Mouse (Mus musculus) cerebral cortex, adult 2 months (tissue): Measurements from ENCODE around the gene Paf1.

Experiments used
- WGBS: fragments of 180-500 bp; shearing (Covaris S2); methylation state at CpG from one replicate; pipeline ENCODE4 v1.1.7; 2018; 5-methylcytosine and 5-hydroxymethylcytosine counted together

Paf1 gene

DNA sequence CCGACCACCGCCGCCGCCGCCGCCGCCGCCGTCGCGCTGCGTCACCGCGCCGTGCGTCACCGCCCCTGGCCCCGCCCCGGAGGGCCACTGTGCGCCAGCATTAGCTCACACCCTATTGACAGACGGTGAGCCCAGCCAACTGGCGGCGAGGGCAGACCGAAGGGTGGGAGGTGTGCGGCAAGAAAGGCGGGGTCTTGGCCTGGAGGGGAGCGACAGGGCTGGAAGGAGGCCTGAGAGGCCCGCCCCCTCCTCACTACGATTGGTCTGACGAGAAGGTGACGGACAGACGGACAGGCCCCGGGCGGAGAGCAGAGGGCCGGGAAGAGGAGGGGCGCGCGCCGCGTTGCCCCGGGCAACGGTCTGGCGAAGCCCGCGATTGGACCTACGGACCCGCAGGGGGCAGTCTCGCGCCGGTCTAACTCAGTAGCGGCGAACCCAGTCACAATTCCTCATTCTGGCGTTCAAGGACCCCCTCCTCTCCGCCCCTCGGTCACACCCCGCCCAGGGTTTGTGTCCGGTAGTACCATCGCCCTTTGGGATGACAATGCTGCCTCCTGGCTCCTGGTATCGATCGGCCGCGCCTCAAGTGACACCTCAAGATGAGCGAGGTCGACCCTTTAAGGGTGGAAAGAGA is 43.6 kb downstream of the Paf1 start:
- under 1% methylated on average over 61 of the region's 64 CpGs for WGBS

DNA sequence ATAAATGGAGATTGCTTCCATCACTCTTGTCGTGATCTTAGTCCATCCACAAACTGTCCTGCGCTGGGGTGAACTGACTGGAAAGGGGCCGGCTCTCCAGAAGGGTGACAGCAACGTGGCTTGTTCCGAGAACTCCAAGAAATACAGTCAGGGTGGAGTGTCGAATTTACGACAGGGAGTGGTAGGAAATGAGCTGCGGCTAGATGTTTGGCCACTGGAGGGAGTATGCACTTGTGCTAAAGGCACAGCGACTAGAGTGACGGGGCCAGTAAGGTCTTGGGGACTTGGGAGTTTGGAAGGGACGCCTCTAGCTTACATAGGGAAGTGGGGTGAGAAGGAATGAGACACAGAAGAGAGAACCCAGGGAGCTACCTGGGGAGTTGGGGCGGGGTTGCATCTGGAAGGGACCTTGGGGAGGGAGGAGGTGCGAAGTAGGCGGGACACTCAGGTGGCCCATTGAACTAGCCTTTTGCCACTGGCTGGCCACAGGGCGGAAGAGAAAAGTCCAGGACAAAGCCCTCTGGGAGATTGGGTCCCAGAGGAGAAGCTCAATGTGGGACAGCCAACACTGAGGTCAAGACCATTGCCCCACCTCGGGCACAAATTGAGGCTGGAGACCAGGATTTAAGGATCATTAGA is 44.3 kb downstream of the Paf1 start, which contains the start of gene Gmfg:
Gene Gmfg, plus strand, starts transcription at position 516 of the 639 bp plus-strand sequence.
- 3% methylated on average over 16 of the region's 16 CpGs for WGBS

DNA sequence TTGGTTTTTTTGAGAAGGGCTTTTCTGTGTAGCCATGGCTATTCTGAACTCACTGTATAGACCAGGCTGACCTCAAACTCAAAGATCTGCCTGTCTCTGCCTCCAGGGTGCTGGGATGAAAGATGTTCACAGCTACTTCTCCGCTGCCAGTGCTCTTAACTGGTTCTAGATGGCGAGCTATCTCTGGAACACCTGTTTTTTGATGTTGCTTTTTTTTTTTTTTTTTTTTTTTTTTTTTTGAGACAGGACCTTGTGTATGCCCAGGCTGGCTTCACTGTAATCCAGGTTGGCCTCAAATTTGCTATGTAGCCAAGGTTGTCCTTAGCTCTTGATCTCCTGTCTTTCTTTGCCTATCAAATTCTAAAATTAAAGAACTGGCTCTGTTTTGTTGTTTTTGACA is 46.0 kb downstream of the Paf1 start:
- 94% methylated on average over 2 of the region's 2 CpGs for WGBS

DNA sequence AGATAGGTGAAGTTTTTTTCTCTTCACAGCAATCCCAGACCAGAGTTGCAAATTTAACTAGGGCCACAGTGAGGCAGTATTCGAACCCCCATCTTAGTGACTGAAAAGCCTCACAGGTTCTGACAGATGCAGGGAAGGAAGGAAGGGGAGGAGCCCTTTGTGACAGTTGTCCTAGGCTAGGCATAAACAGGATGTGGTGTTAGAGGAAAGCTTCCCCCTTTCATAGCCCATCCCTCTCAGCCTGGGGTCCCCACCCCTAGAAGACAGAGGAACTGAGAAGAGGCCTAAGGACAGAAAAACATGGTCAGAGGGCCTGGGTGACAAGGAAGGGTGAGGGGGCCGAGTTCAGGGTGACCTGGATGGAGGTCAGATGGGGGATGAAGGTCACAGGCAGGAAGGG is 48.0 kb downstream of the Paf1 start:
- 57% methylated on average over 2 of the region's 2 CpGs for WGBS

DNA sequence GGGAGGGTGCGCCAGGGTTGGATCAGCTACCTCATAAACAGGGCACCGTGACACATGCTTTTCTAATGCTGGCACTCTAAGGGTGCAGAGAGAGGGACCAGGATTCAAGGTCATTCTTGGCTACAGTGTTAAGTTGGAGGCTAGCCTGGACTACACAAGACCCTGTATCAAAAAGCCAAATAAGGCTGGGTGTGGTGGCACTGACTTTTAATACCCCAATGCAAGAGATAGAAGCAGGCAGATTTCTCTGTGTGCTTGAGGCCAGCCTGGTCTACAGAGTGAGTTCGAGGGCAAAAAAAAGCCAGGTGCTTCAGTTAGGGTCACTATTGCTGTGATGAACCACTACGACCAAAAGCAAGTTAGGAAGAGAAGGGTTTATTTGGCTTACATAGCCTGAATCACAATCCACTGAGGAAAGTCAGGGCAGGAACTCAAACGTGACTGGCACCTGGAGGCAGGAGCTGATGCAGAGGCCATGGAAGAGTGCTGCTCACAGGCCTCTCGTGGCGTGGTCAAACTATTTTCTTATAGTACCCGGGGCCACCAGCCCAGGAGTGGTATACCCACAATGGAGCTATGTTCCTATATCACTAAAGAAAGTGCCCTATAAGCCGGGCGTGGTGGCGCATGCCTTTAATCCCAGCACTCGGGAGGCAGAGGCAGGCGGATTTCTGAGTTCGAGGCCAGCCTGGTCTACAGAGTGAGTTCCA is 49.2 kb downstream of the Paf1 start:
- 95% methylated on average over 14 of the region's 14 CpGs for WGBS

DNA sequence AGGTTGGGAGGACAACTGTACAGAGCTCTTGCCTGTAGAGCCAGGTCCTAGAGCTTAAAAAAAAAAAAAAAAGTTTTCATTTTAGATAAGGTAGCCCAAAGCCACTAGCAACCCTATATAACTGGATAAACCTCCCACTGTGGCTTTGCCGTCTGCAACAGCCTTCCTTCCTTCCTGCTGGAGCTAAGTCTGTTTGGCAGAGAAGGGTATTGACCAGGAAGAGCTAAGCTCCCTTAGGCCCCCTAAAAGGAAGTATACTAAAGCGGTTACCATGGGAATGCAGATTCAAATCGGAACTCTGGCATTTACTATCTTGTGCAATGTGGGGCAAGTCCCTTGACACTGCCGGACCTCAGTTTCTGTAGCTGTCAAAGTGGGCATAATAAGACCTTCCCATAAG is 49.9 kb downstream of the Paf1 start:
- WGBS, result 46% methylated on average over 4 of the region's 4 CpGs

DNA sequence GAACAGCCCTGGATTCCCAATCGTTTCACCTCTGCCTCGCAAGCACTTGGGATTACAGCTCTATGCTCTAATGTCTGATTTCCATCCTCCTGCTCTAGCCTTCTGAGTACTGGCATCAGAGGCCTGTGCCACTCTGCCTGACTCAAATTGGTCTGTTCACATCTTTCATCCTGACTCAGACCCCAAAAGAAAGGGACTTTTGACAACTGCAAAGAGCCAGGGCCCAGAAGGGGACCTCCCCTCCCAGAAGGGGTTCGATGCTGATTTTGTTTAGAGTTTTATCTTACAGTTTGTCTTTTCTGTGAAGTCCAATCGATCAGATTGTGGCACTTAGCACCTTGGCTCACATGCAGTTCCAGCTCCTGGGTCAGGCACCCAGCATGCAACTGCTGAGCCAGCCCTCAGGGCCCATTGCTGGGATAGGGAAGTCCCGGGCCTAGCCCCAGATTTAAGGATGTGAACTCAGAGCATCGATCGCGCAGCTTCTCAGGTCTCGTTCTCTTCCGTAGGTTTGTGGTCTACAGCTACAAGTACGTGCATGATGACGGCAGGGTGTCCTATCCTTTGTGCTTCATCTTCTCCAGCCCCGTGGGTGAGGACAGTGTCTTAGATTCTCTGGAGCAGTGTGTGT is 51.7 kb downstream of the Paf1 start:
- 87% methylated on average over 13 of the region's 13 CpGs for WGBS

DNA sequence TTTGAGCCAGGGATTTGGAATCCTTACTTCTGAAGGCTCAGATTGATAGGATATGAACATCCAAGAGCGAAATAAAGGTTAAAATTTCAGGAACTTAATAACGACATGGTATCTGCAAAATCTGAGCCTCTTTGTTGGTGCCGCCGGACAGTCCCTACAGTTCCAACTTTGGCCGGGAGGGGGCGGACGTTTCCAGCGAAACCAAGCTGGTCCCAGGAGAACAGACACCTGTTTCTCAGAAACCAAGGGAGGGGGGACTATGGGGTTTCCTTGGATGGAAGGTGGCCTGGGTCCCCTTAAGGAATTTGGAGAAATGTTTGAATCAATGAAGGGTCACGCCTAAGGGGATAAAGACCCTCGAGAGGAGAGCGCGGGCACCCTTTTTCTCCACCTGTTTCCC is 53.7 kb downstream of the Paf1 start:
- 10% methylated on average over 12 of the region's 12 CpGs for WGBS

DNA sequence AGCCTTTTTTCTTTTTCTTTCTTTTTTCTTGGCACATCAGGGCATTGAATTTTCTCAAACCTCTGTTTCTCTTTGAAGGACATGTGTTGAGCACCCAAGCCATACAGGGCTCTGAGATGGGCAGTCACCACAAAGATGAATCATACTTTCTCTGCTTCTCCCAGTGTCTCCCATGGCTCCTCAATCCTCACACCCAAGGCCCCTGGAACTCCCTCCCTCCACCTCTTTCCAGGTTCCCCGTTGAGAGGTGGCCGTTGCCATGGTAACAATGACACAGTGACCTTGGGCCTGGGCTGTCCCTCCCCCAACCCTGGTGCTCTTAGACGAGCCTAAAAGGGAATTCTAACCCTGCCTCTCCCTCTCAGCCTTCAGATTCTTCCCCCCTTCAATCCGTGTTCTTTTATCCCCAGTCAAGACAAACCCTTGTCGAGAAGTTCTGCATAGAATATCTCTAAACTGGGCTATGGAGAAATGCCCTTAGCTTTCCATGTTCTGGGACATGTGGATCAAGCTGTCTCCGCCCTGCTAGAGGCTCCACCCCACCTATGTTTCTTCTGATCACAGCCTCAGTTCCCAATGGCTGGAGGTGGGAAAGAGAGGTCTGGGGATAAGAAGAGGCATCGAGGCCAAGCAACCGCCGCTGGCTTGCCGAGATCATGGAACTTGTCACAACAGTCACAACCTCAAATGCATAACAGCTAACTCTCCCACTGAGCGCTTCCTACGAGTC is 54.5 kb downstream of the Paf1 start:
- WGBS, result 51% methylated on average over 12 of the region's 12 CpGs

DNA sequence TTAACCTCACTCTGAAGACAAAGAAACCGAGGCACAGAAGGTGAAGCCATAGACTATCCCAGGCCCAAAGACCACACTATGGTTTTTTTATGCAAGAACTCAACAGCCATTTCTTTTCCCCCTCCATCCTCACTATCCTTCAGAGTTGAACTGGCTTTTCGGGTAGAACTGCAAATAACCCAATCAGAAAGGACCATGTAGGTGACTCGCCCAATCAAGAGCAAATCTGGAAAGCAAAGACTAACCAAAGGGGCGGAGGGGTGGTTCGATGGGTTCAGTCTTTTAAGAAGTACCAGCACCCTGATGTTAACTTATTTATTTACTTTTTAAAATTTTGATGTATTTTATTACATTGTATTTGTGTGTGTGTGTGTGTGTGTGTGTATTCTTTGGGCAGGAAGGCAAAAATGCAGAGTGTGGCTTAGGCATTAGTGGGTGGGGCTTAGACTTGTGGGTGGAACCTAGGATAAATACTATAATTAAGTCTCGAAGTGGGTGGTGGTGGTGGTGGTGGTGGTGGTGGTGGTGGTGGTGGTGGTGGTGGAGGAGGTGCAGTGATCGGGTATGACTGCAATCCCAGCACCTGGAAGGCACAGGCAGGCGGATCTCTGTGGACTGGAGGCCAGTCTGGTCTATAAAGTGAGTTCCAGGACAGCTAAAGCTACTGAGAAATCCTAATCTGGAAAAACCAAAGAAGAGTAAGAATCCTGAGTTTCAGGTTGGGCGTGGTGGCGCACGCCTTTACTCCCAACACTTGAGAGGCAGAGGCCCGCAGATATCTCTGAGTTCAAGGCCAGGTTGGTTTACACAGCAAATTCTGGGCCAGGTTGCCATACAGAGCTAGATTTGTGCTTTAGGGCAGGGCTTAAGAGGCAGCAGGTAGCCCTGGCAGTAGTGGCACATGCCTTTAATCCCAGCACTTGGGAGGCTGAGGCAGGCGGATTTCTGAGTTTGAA is 55.4 kb downstream of the Paf1 start:
- WGBS, result 83% methylated on average over 13 of the region's 13 CpGs
